Mouse (Mus musculus): ENCODE data around the gene Plch2.

Gene Plch2

DNA sequence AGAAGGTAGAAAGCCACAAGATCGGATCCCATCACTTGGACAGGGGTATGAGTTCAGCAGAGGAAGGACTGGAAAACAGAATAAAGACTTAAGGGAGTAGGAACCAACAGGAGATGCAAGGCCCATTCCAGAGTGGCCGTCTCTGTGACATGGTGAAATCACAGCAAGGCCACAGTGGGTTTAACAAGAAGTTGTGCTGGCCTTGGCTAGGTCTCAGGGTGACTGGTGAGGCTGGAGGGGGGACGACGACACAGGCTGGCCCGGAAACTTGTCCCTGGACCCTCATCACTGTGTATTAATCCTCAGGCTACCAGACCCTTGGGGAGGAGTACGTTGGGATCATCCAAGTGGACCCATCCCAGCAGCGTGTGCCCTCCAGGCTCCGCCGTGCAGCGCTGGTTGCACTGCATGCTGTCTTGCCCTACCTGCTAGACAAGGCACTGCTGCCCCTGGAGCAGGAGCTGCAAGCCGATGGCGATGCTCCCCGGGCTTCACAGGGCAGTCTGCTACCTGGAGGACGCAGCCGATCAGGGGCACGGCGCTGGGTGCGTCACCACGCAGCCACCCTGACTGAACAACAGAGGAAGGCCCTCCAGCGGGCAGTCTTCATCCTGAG lies 11.9 kb upstream of the Plch2 start:
- TF ChIP-seq NANOG (IDR thresholded peaks at IDR 0.05; ENCODE audit: borderline replicate concordance, low read length): no peak
- no peak for TF ChIP-seq POU5F1 (IDR thresholded peaks at IDR 0.05; ENCODE audit: borderline replicate concordance, low read length)
- TF ChIP-seq CTCF (conservative IDR thresholded peaks at IDR 0.05; ENCODE audit: low read length): no peak
- H3K36me3 ChIP-seq (ENCODE audit: insufficient read depth, low read length): peaks cover 59% of the 10 kb centered on the region
- H3K4me1 ChIP-seq (replicated peaks; ENCODE audit: low read depth, low read length): peaks cover 79% of the 10 kb centered on the region
- no peaks in the 10 kb centered on the region for H3K9me3 ChIP-seq (ENCODE audit: low read length)
- peak overlapping the region; percentile 92 for H3K4me3 ChIP-seq (replicated peaks; ENCODE audit: low read length)
- H3K27me3 ChIP-seq (ENCODE audit: insufficient read depth, low read length): no peaks in the 10 kb centered on the region

- Histone ChIP-seq H3K27me3 (ENCODE audit: insufficient read depth, low read length) (no peaks in the 10 kb centered on the region), H3K4me1 (replicated peaks; ENCODE audit: low read depth, low read length) (peaks cover 77% of the 10 kb centered on the region), H3K9me3 (ENCODE audit: low read length) (no peaks in the 10 kb centered on the region), H3K4me3 (replicated peaks; ENCODE audit: low read length) (peak within 1 kb of the TSS; percentile 92), H3K36me3 (ENCODE audit: insufficient read depth, low read length) (peaks cover 44% of the 10 kb centered on the region)
- TF ChIP-seq CTCF (conservative IDR thresholded peaks at IDR 0.05; ENCODE audit: low read length): no peak
- TF ChIP-seq NANOG (IDR thresholded peaks at IDR 0.05; ENCODE audit: borderline replicate concordance, low read length): no peak
- no peak for TF ChIP-seq POU5F1 (IDR thresholded peaks at IDR 0.05; ENCODE audit: borderline replicate concordance, low read length)
These were observed 10.4 kb upstream of the Plch2 start, which contains the start of gene Pex10 for GRCm38 (mm10) chr4:155066834-155067522. TSS of gene Pex10 (plus strand) at chr4:155067016.

DNA sequence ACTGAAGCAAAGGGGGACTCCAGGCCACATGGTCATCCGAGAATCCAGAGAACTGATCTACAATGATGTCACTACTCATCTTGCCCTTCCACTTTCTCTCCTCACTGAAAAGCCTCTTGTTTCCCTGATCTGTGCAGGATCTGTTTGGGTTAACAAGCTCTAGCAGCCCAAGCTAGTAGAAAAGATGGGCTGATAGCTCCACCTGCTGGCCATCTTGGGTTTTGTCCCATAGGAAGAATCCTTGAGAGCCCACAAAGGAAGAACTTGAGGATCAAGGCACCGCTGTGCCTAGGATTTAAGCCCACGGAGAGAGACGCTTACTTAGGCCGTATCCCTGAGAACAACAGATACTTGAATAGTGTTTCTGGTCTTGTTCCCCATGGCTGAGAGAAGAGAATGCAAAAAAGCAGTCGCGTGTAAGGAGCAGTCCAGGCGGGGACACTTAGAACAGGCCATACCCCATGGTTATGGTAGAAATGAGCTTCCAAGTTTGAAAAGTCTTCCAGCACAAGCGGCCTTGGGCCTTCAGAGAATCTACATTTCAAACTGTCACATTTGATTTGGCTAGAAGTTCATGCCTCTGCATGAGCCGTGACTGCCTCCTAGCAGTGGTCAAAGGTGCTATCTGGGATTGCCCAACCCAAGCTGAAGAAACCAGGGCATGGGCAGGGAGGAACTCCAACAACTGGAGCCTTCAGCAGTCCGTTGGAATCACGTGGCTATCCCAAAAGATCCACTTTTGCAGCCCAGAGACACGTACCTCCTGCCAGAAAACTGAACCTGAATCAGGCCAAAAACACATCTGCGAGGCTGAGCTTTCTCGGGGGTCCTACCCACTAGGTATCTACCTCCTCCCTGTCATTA lies 9.6 kb upstream of the Plch2 start:
- Histone ChIP-seq H3K4me3 (replicated peaks; ENCODE audit: low read length) (peak overlapping the region; percentile 92), H3K9me3 (ENCODE audit: low read length) (no peaks in the 10 kb centered on the region), H3K27me3 (ENCODE audit: insufficient read depth, low read length) (no peaks in the 10 kb centered on the region), H3K4me1 (replicated peaks; ENCODE audit: low read depth, low read length) (peaks cover 71% of the 10 kb centered on the region), H3K36me3 (ENCODE audit: insufficient read depth, low read length) (peaks cover 36% of the 10 kb centered on the region)
- TF ChIP-seq NANOG (IDR thresholded peaks at IDR 0.05; ENCODE audit: borderline replicate concordance, low read length) (no peak), CTCF (conservative IDR thresholded peaks at IDR 0.05; ENCODE audit: low read length) (peak; percentile 68)

DNA sequence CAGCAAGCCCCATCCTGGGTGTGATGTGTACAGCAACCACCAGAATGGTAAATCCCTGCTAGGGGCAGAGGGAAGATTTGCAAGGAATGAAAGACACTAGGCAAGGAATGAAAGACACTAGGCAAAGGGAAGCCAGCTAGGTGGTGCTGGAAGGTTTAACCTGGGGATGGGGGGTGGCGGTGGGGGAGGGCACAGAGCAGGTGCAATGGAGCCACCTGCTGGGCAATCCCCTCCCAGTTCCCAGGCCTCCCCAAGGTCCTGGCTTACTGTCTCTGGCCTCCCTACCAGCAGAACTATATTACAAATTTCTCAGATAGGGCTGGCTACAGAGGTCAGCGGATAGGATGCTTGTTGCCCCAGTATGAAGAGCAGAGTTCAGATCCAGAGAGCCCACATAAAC lies 7.9 kb upstream of the Plch2 start:
- Histone ChIP-seq H3K4me3 (replicated peaks; ENCODE audit: low read length) (peak overlapping the region; percentile 43), H3K36me3 (ENCODE audit: insufficient read depth, low read length) (peaks cover 19% of the 10 kb centered on the region), H3K27me3 (ENCODE audit: insufficient read depth, low read length) (no peaks in the 10 kb centered on the region), H3K4me1 (replicated peaks; ENCODE audit: low read depth, low read length) (peaks cover 56% of the 10 kb centered on the region), H3K9me3 (ENCODE audit: low read length) (no peaks in the 10 kb centered on the region)
- TF ChIP-seq NANOG (IDR thresholded peaks at IDR 0.05; ENCODE audit: borderline replicate concordance, low read length) (no peak), CTCF (conservative IDR thresholded peaks at IDR 0.05; ENCODE audit: low read length) (no peak), POU5F1 (IDR thresholded peaks at IDR 0.05; ENCODE audit: borderline replicate concordance, low read length) (no peak)

GRCm38 (mm10) chr4:155063895-155064294 lies 7.3 kb upstream of the Plch2 start:
- Histone ChIP-seq H3K27me3 (ENCODE audit: insufficient read depth, low read length) (no peaks in the 10 kb centered on the region), H3K36me3 (ENCODE audit: insufficient read depth, low read length) (peaks cover 13% of the 10 kb centered on the region), H3K9me3 (ENCODE audit: low read length) (no peaks in the 10 kb centered on the region), H3K4me3 (replicated peaks; ENCODE audit: low read length) (peak overlapping the region; percentile 43), H3K4me1 (replicated peaks; ENCODE audit: low read depth, low read length) (peaks cover 54% of the 10 kb centered on the region)
- TF ChIP-seq CTCF (conservative IDR thresholded peaks at IDR 0.05; ENCODE audit: low read length) (no peak), POU5F1 (IDR thresholded peaks at IDR 0.05; ENCODE audit: borderline replicate concordance, low read length) (no peak), NANOG (IDR thresholded peaks at IDR 0.05; ENCODE audit: borderline replicate concordance, low read length) (no peak)

DNA sequence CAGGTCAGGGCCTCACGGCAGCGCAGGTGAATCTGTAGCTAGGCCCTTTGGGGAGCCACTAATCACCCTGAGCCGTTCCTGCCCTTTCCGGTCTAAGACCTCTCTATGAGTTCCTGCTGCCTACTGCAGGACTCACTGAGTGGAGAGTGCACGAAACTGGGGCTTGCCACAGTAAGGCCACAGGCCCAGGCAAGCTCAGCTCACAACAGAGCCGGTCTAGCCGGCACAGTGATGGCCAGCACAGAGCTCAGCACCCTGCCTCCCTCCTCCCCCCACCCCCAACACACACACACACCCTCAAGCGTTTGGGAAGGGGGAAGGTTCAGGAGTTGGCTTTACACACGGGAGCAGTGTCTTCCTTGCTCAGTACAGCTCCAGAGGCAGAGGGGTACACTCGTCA lies 1.7 kb upstream of the Plch2 start:
- no peak for TF ChIP-seq POU5F1 (IDR thresholded peaks at IDR 0.05; ENCODE audit: borderline replicate concordance, low read length)
- no peak for TF ChIP-seq CTCF (conservative IDR thresholded peaks at IDR 0.05; ENCODE audit: low read length)
- TF ChIP-seq NANOG (IDR thresholded peaks at IDR 0.05; ENCODE audit: borderline replicate concordance, low read length): no peak
- Histone ChIP-seq H3K9me3 (ENCODE audit: low read length) (no peaks in the 10 kb centered on the region), H3K27me3 (ENCODE audit: insufficient read depth, low read length) (peaks cover 21% of the 10 kb centered on the region), H3K36me3 (ENCODE audit: insufficient read depth, low read length) (no peaks in the 10 kb centered on the region), H3K4me1 (replicated peaks; ENCODE audit: low read depth, low read length) (peaks cover 50% of the 10 kb centered on the region), H3K4me3 (replicated peaks; ENCODE audit: low read length) (0 out of 2 replicates have a peak overlapping the region, but pooled peaks have one; percentile 13)

- peaks cover 7% of the 10 kb centered on the region for H3K9me3 ChIP-seq (ENCODE audit: low read length)
- H3K27me3 ChIP-seq (ENCODE audit: insufficient read depth, low read length): peaks cover 34% of the 10 kb centered on the region
- TF ChIP-seq POU5F1 (IDR thresholded peaks at IDR 0.05; ENCODE audit: borderline replicate concordance, low read length) (no peak), CTCF (conservative IDR thresholded peaks at IDR 0.05; ENCODE audit: low read length) (no peak), NANOG (IDR thresholded peaks at IDR 0.05; ENCODE audit: borderline replicate concordance, low read length) (no peak)
- H3K4me3 ChIP-seq (replicated peaks; ENCODE audit: low read length): no peak overlapping the region
- peaks cover 11% of the 10 kb centered on the region for H3K4me1 ChIP-seq (replicated peaks; ENCODE audit: low read depth, low read length)
- H3K36me3 ChIP-seq (ENCODE audit: insufficient read depth, low read length): no peaks in the 10 kb centered on the region
These were observed 6.5 kb downstream of the Plch2 start for GRCm38 (mm10) chr4:155050116-155050515.

DNA sequence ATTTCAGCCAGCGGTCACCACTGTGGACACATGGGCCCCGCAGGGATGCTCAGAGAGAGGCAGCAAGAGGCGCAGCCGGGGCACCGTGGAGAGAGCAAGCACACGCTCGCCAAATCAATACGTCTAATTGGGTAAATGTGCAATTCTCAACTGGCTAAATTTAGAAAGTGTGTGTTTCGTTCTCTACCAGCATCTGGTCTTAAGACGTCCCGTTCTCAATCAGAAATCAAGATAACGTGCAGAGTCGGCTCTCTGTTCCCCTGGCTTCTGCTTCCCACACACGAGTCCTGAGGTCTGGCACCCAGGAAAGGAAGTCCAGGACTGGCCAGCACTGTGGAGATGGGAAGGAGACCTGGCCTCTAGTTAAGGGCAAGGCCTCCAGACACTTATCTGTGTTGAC lies 9.9 kb downstream of the Plch2 start:
- Histone ChIP-seq H3K4me1 (replicated peaks; ENCODE audit: low read depth, low read length) (peaks cover 10% of the 10 kb centered on the region), H3K9me3 (ENCODE audit: low read length) (peaks cover 7% of the 10 kb centered on the region), H3K27me3 (ENCODE audit: insufficient read depth, low read length) (peaks cover 68% of the 10 kb centered on the region), H3K4me3 (replicated peaks; ENCODE audit: low read length) (no peak overlapping the region), H3K36me3 (ENCODE audit: insufficient read depth, low read length) (no peaks in the 10 kb centered on the region)
- TF ChIP-seq POU5F1 (IDR thresholded peaks at IDR 0.05; ENCODE audit: borderline replicate concordance, low read length) (no peak), CTCF (conservative IDR thresholded peaks at IDR 0.05; ENCODE audit: low read length) (no peak), NANOG (IDR thresholded peaks at IDR 0.05; ENCODE audit: borderline replicate concordance, low read length) (no peak)

Measured in E14TG2a.4 (cell line).